Mouse (Mus musculus) 3134 (cell line): ENCODE measurements around the gene Ppip5k1.

Source experiments
- DNase-seq: peaks from one replicate; pipeline ENCODE4 v3.0.0-alpha.2; 2011; ENCODE audit warnings: low spot score; ENCODE audit not compliant: insufficient read length; ENCODE audit errors: extremely low read depth

Ppip5k1 gene

GRCm38 (mm10) chr2:121299471-121299870 lies 55.7 kb downstream of the Ppip5k1 start:
- DNase-seq = no peak

GRCm38 (mm10) chr2:121298131-121298530 lies 57.1 kb downstream of the Ppip5k1 start:
- DNase-seq = no peak

GRCm38 (mm10) chr2:121297701-121298100 lies 57.5 kb downstream of the Ppip5k1 start:
- DNase-seq = no peak

- DNase-seq = no peak
Measured at GRCm38 (mm10) chr2:121296754-121297231, 58.4 kb downstream of the Ppip5k1 start.

GRCm38 (mm10) chr2:121295608-121296571 lies 59.3 kb downstream of the Ppip5k1 start:
- DNase-seq = peak; percentile 67

GRCm38 (mm10) chr2:121294753-121295607 lies 60.2 kb downstream of the Ppip5k1 start:
- DNase-seq = peak; percentile 79

GRCm38 (mm10) chr2:121294182-121294581 lies 61.0 kb downstream of the Ppip5k1 start:
- peak; percentile 76 for DNase-seq

GRCm38 (mm10) chr2:121292316-121293013 lies 62.7 kb downstream of the Ppip5k1 start:
- DNase-seq = no peak

- DNase-seq = no peak
Measured at GRCm38 (mm10) chr2:121289730-121290540, 65.3 kb downstream of the Ppip5k1 start.

GRCm38 (mm10) chr2:121288901-121289729 lies 66.1 kb downstream of the Ppip5k1 start, which contains the start of gene Map1a:
Gene Map1a (plus strand): TSS chr2:121289600.
- no peak for DNase-seq

- DNase-seq = no peak
Measured at GRCm38 (mm10) chr2:121287850-121288249, 67.3 kb downstream of the Ppip5k1 start.

GRCm38 (mm10) chr2:121271928-121272516 lies 83.2 kb downstream of the Ppip5k1 start:
- DNase-seq = no peak

- DNase-seq = peak; percentile 85
Measured at GRCm38 (mm10) chr2:121271236-121271927, 83.8 kb downstream of the Ppip5k1 start, which contains the start of gene Trp53bp1. Gene Trp53bp1 (minus strand): TSS chr2:121271407.

GRCm38 (mm10) chr2:121270521-121271235 lies 84.5 kb downstream of the Ppip5k1 start:
- no peak for DNase-seq

- DNase-seq = no peak
Measured at GRCm38 (mm10) chr2:121268446-121268845, 86.8 kb downstream of the Ppip5k1 start.
